Mouse (Mus musculus) intestine, postnatal 0 days (tissue): ENCODE measurements at regions not wholly inside any gene's neighbourhood (a gene's known extent, or its start where the extent isn't known, plus 50 kb on each side); places are given as distances from the start of the nearest gene placed in this dataset.

Experiments used
- ATAC-seq: fragments of 200-750 bp; cut with Nextera tagmentation; 2 replicates; pipeline ENCODE4 v1.8.0; 2017; ENCODE audit warnings: mild to moderate bottlenecking, moderate TSS enrichment, moderate library complexity
- H3K27ac ChIP-seq: fragments of 300-500 bp; sonication (generic); 2 replicates; pipeline ENCODE4 v1.5.1; 2014; ENCODE audit warnings: mild to moderate bottlenecking, low read depth, low read length, moderate library complexity
- H3K27me3 ChIP-seq: fragments of 300-500 bp; sonication (generic); replicated peaks from 2 replicates; pipeline ENCODE4 v1.6.1; 2014; ENCODE audit warnings: low read length, mixed read lengths; ENCODE audit not compliant: control insufficient read depth, insufficient read depth
- H3K36me3 ChIP-seq: fragments of 300-500 bp; sonication (generic); 2 replicates; pipeline ENCODE4 v1.6.1; 2014; ENCODE audit warnings: mild to moderate bottlenecking, moderate library complexity; ENCODE audit not compliant: control insufficient read depth, insufficient read depth
- H3K4me1 ChIP-seq: fragments of 300-500 bp; sonication (generic); replicated peaks from 2 replicates; pipeline ENCODE4 v1.6.1; 2014; ENCODE audit warnings: antibody characterized with exemption, low read length, mixed read lengths; ENCODE audit not compliant: control insufficient read depth, insufficient read depth
- H3K4me2 ChIP-seq: fragments of 300-500 bp; sonication (generic); replicated peaks from 2 replicates; pipeline ENCODE4 v1.6.1; 2014; ENCODE audit warnings: low read depth, mild to moderate bottlenecking, moderate library complexity
- H3K4me3 ChIP-seq: fragments of 300-500 bp; sonication (generic); 2 replicates; pipeline ENCODE4 v1.5.1; 2014; ENCODE audit warnings: low read depth, low read length
- H3K9ac ChIP-seq: fragments of 300-500 bp; sonication (generic); 2 replicates; pipeline ENCODE4 v1.6.1; 2014; ENCODE audit warnings: mild to moderate bottlenecking, low read depth, low read length
- H3K9me3 ChIP-seq: fragments of 300-500 bp; sonication (generic); 2 replicates; pipeline ENCODE4 v1.6.1; 2016; ENCODE audit warnings: mixed run types; ENCODE audit not compliant: control insufficient read depth
- CTCF ChIP-seq: sonication (generic); IDR thresholded peaks from 2 replicates; pipeline ENCODE4 v1.5.1; 2016; ENCODE audit warnings: low read depth, mild to moderate bottlenecking, control low read depth, antibody characterized with exemption, moderate library complexity
- WGBS: fragments of 180-500 bp; shearing (Covaris S2); extraction: QIAGEN DNeasy Blood & Tissue Kit; methylation state at CpG from one replicate; pipeline ENCODE4 v1.1.7; 2014; 5-methylcytosine and 5-hydroxymethylcytosine counted together

GRCm38 (mm10) chr1:121177136-121177907, 155.1 kb downstream of the Insig2 start:
- no peaks in the 10 kb centered on the region for H3K9me3 ChIP-seq
- H3K9ac ChIP-seq, result no peak overlapping the region
- peaks cover 54% of the 10 kb centered on the region for H3K27me3 ChIP-seq
- H3K36me3 ChIP-seq, result no peaks in the 10 kb centered on the region
- no peak overlapping the region for H3K27ac ChIP-seq
- 5% methylated on average over 21 of the region's 22 CpGs for WGBS
- TF ChIP-seq CTCF, result no peak
- no peak overlapping the region for H3K4me3 ChIP-seq
- no peaks in the 10 kb centered on the region for H3K4me1 ChIP-seq
- H3K4me2 ChIP-seq, result no peak overlapping the region
- no peak for ATAC-seq

- ATAC-seq, result no peak
- Histone ChIP-seq H3K27ac (no peak overlapping the region), H3K4me1 (no peaks in the 10 kb centered on the region), H3K36me3 (no peaks in the 10 kb centered on the region), H3K9me3 (no peaks in the 10 kb centered on the region), H3K4me2 (peak overlapping the region; percentile 18; the same call in 1 of the 2 replicates), H3K9ac (no peak overlapping the region), H3K4me3 (no peak overlapping the region), H3K27me3 (peaks cover 54% of the 10 kb centered on the region)
- under 1% methylated on average over 31 of the region's 31 CpGs for WGBS
- no peak for TF ChIP-seq CTCF
Measured at GRCm38 (mm10) chr1:121177908-121178311, 154.5 kb downstream of the Insig2 start.

- H3K4me3 ChIP-seq, result no peak overlapping the region
- H3K4me2 ChIP-seq, result no peak overlapping the region
- no peak overlapping the region for H3K9ac ChIP-seq
- peaks cover 54% of the 10 kb centered on the region for H3K27me3 ChIP-seq
- no peak for TF ChIP-seq CTCF
- whole genome bisulfite sequencing, result 2% methylated on average over 17 of the region's 17 CpGs
- ATAC-seq, result no peak
- no peak overlapping the region for H3K27ac ChIP-seq
- no peaks in the 10 kb centered on the region for H3K36me3 ChIP-seq
- H3K4me1 ChIP-seq, result no peaks in the 10 kb centered on the region
- no peaks in the 10 kb centered on the region for H3K9me3 ChIP-seq
Measured at GRCm38 (mm10) chr1:121178611-121179245, 153.7 kb downstream of the Insig2 start.

GRCm38 (mm10) chr1:121180273-121181030, 151.9 kb downstream of the Insig2 start:
- 19% methylated on average over 20 of the region's 20 CpGs for WGBS
- Histone ChIP-seq H3K4me2 (no peak overlapping the region), H3K4me3 (no peak overlapping the region), H3K9me3 (no peaks in the 10 kb centered on the region), H3K9ac (no peak overlapping the region), H3K36me3 (no peaks in the 10 kb centered on the region), H3K27me3 (peaks cover 54% of the 10 kb centered on the region), H3K4me1 (no peaks in the 10 kb centered on the region), H3K27ac (no peak overlapping the region)
- ATAC-seq, result no peak
- TF ChIP-seq CTCF, result peak; percentile 78

- Histone ChIP-seq H3K4me2 (no peak overlapping the region), H3K9me3 (no peaks in the 10 kb centered on the region), H3K36me3 (no peaks in the 10 kb centered on the region), H3K27ac (no peak overlapping the region), H3K4me1 (no peaks in the 10 kb centered on the region), H3K9ac (no peak overlapping the region), H3K4me3 (no peak overlapping the region), H3K27me3 (no peaks in the 10 kb centered on the region)
- no peak for ATAC-seq
- 39% methylated on average over 2 of the region's 2 CpGs for WGBS
- TF ChIP-seq CTCF, result no peak
Measured at GRCm38 (mm10) chr1:121188895-121189294, 143.5 kb downstream of the Insig2 start.

GRCm38 (mm10) chr1:121194800-121195199, 137.6 kb downstream of the Insig2 start:
- no peak for TF ChIP-seq CTCF

More at GRCm38 (mm10) chr1:121194800-121195199, 137.6 kb downstream of the Insig2 start:
- Histone ChIP-seq H3K27ac (no peak overlapping the region), H3K27me3 (no peaks in the 10 kb centered on the region), H3K4me1 (no peaks in the 10 kb centered on the region), H3K4me2 (no peak overlapping the region), H3K4me3 (no peak overlapping the region), H3K36me3 (no peaks in the 10 kb centered on the region), H3K9ac (no peak overlapping the region), H3K9me3 (no peaks in the 10 kb centered on the region)
- WGBS, result 83% methylated on average over 4 of the region's 4 CpGs
- ATAC-seq, result no peak
